In genomic region chr3:107656151-107656550, GRCm38 (mm10) we compare ENCODE assay signal across 38 mouse cellular contexts. TPM values are rescaled to one million over a fixed set of nuclear protein-coding genes. Genes with fewer than 3 reads are reported as not detected.
DNase-seq lines count a peak whose midpoint lies in the region; ATAC-seq and TF ChIP-seq lines count a peak whose summit lies in the region.
"Had no signal": no experiment of that assay in that cellular context is flagged by ENCODE, and none has a peak within 500 bp of the region (broad histone marks: within the 10 kb centered on the region; RNA-seq: fewer than 3 reads in every experiment).

No protein-coding gene starts in this region.

- TF ChIP-seq CTCF in forebrain, postnatal 0 days (IDR thresholded peaks at IDR 0.05; ENCODE audit: low read depth) = no peak
- TF ChIP-seq CTCF in kidney, postnatal 0 days (IDR thresholded peaks at IDR 0.05; ENCODE audit: low read depth) = no peak

- no peak overlapping the region for H3K9ac ChIP-seq in forebrain, postnatal 0 days
- no peak overlapping the region for H3K9ac ChIP-seq in forebrain, embryonic 12.5 days
- no peak overlapping the region for H3K9ac ChIP-seq in kidney, postnatal 0 days (ENCODE audit: low read depth, low read length)
- no peak overlapping the region for H3K9ac ChIP-seq in kidney, embryonic 15.5 days
- H3K9ac ChIP-seq: hindbrain, embryonic 12.5 days; limb, embryonic 13.5 days; lung, embryonic 15.5 days; neural tube, embryonic 12.5 days had no signal

- H3K27me3 ChIP-seq in forebrain, postnatal 0 days (ENCODE audit: insufficient read depth, low read length) = no peaks in the 10 kb centered on the region
- H3K27me3 ChIP-seq in forebrain, embryonic 12.5 days = no peaks in the 10 kb centered on the region
- H3K27me3 ChIP-seq in kidney, postnatal 0 days (ENCODE audit: insufficient read depth, low read length) = no peaks in the 10 kb centered on the region
- H3K27me3 ChIP-seq in kidney, embryonic 15.5 days = no peaks in the 10 kb centered on the region
- H3K27me3 ChIP-seq: hindbrain, embryonic 12.5 days; limb, embryonic 13.5 days; lung, embryonic 15.5 days; neural tube, embryonic 12.5 days; Patski had no signal

- H3K4me1 ChIP-seq in forebrain, postnatal 0 days (ENCODE audit: insufficient read depth) = no peaks in the 10 kb centered on the region
- H3K4me1 ChIP-seq in forebrain, embryonic 12.5 days = no peaks in the 10 kb centered on the region
- no peaks in the 10 kb centered on the region for H3K4me1 ChIP-seq in kidney, postnatal 0 days (replicated peaks; ENCODE audit: insufficient read depth, low read length)
- H3K4me1 ChIP-seq in kidney, embryonic 15.5 days = no peaks in the 10 kb centered on the region
- no peaks in the 10 kb centered on the region for H3K4me1 ChIP-seq in brown adipose tissue, adult 24 weeks (ENCODE audit: control insufficient read depth, insufficient read depth, insufficient read length, low read length)
- H3K4me1 ChIP-seq: hindbrain, embryonic 12.5 days; limb, embryonic 13.5 days; lung, embryonic 15.5 days; neural tube, embryonic 12.5 days had no signal

- no peaks in the 10 kb centered on the region for H3K9me3 ChIP-seq in forebrain, postnatal 0 days (ENCODE audit: low read length)
- no peaks in the 10 kb centered on the region for H3K9me3 ChIP-seq in forebrain, embryonic 12.5 days
- H3K9me3 ChIP-seq in kidney, postnatal 0 days (replicated peaks; ENCODE audit: low read length) = no peaks in the 10 kb centered on the region
- H3K9me3 ChIP-seq in kidney, embryonic 15.5 days (replicated peaks) = no peaks in the 10 kb centered on the region
- H3K9me3 ChIP-seq: hindbrain, embryonic 12.5 days; limb, embryonic 13.5 days; lung, embryonic 15.5 days; neural tube, embryonic 12.5 days had no signal

- 0 out of 2 replicates have a peak, but pooled peaks have one; percentile 15 for ATAC-seq in forebrain, postnatal 0 days
- ATAC-seq in forebrain, embryonic 12.5 days (ENCODE audit: low FRiP score) = no peak
- ATAC-seq in kidney, postnatal 0 days (replicated peaks; ENCODE audit: low FRiP score, low read depth) = no peak
- no peak for ATAC-seq in kidney, embryonic 15.5 days (replicated peaks; ENCODE audit: low FRiP score)
- ATAC-seq: forebrain, embryonic 14.5 days; midbrain, embryonic 16.5 days; Patski had no signal

- H3K27ac ChIP-seq in forebrain, postnatal 0 days (ENCODE audit: low read depth, low read length) = no peak overlapping the region
- H3K27ac ChIP-seq in forebrain, embryonic 12.5 days = no peak overlapping the region
- no peak overlapping the region for H3K27ac ChIP-seq in kidney, postnatal 0 days
- no peak overlapping the region for H3K27ac ChIP-seq in kidney, embryonic 15.5 days
- H3K27ac ChIP-seq in brown adipose tissue, adult 24 weeks (replicated peaks; ENCODE audit: low read depth, low read length) = peak overlapping the region; percentile 78
- H3K27ac ChIP-seq: hindbrain, embryonic 12.5 days; limb, embryonic 13.5 days; lung, embryonic 15.5 days; neural tube, embryonic 12.5 days had no signal

- H3K4me3 ChIP-seq in forebrain, postnatal 0 days (ENCODE audit: low read depth, low read length) = no peak overlapping the region
- H3K4me3 ChIP-seq in forebrain, embryonic 12.5 days (replicated peaks) = no peak overlapping the region
- H3K4me3 ChIP-seq in kidney, postnatal 0 days (replicated peaks; ENCODE audit: low read depth, low read length) = no peak overlapping the region
- no peak overlapping the region for H3K4me3 ChIP-seq in kidney, embryonic 15.5 days (replicated peaks)
- no peak overlapping the region for H3K4me3 ChIP-seq in brown adipose tissue, adult 24 weeks (ENCODE audit: insufficient read depth, low read depth, low read length)
- H3K4me3 ChIP-seq: hindbrain, embryonic 12.5 days; limb, embryonic 13.5 days; lung, embryonic 15.5 days; neural tube, embryonic 12.5 days had no signal

- 92% methylated on average over 2 of the region's 2 CpGs for WGBS in forebrain, postnatal 0 days
- 94% methylated on average over 2 of the region's 2 CpGs for WGBS in forebrain, embryonic 12.5 days
- 95% methylated on average over 2 of the region's 2 CpGs for WGBS in kidney, postnatal 0 days
- 92% methylated on average over 2 of the region's 2 CpGs for WGBS in kidney, embryonic 15.5 days

- H3K4me2 ChIP-seq in forebrain, postnatal 0 days (ENCODE audit: low read depth) = no peak overlapping the region
- no peak overlapping the region for H3K4me2 ChIP-seq in forebrain, embryonic 12.5 days
- no peak overlapping the region for H3K4me2 ChIP-seq in kidney, postnatal 0 days (ENCODE audit: low read length)
- no peak overlapping the region for H3K4me2 ChIP-seq in kidney, embryonic 15.5 days
- H3K4me2 ChIP-seq: hindbrain, embryonic 12.5 days; limb, embryonic 13.5 days; liver, embryonic 11.5 days; lung, embryonic 15.5 days; midbrain, embryonic 11.5 days; neural tube, embryonic 12.5 days had no signal

- peaks cover 4% of the 10 kb centered on the region for H3K36me3 ChIP-seq in forebrain, postnatal 0 days (ENCODE audit: insufficient read depth)
- peaks cover 23% of the 10 kb centered on the region for H3K36me3 ChIP-seq in forebrain, embryonic 12.5 days (replicated peaks)
- 0 out of 2 replicates have a peak, but pooled peaks cover 3% of the 10 kb centered on the region for H3K36me3 ChIP-seq in kidney, postnatal 0 days (ENCODE audit: insufficient read depth, low read length)
- peaks cover 30% of the 10 kb centered on the region for H3K36me3 ChIP-seq in kidney, embryonic 15.5 days

- no peak for DNase-seq in forebrain, postnatal 0 days
- peak; percentile 8 for DNase-seq in kidney, postnatal 0 days (ENCODE audit: low spot score)
- no peak for DNase-seq in cerebellum, adult 18-20 months
- DNase-seq in right cerebral cortex, adult 2 months (ENCODE audit: low spot score in 2 of 2) = no peak
- DNase-seq: adrenal gland, postnatal 14 days; cerebellum, adult 2 months; cerebellum, postnatal 14 days; gastrocnemius, postnatal 10 days; heart, postnatal 36 days; right cerebral cortex, adult 18-20 months; thymus, postnatal 4 days had no signal

RNA-seq across cellular contexts. Expression of gene Strip1, which starts 24.7 kb away (rescaled TPM):
- 115 and 135 TPM in 2 replicates for total RNA-seq in forebrain, postnatal 0 days (2014; rRNA removed)
- 92.6 and 108 TPM in 2 replicates for polyA plus RNA-seq in forebrain, postnatal 0 days (2015; fragmentation: Nextera tagmentation; extraction: Ambion mirVana)
- 115 and 120 TPM in 2 replicates for polyA plus RNA-seq in forebrain, embryonic 12.5 days (2016; fragmentation: Nextera tagmentation; extraction: Ambion mirVana)
- 34.4 and 34.9 TPM in 2 replicates for polyA plus RNA-seq in kidney, postnatal 0 days (2015; fragmentation: Nextera tagmentation; extraction: Ambion mirVana)
- 45.0 and 46.4 TPM in 2 replicates for polyA plus RNA-seq in kidney, embryonic 15.5 days (2015; fragmentation: Nextera tagmentation; extraction: Ambion mirVana)
- 21.9 and 27.7 TPM in 2 replicates for polyA plus RNA-seq in brown adipose tissue, adult 24 weeks (2012; ENCODE audit: insufficient read depth, insufficient read length, missing spikeins)

RNA-seq across cellular contexts. Expression of gene Gm10961, which starts 25.0 kb away (rescaled TPM):
- not detected in 2 replicates for total RNA-seq in forebrain, postnatal 0 days (2014; rRNA removed)
- not detected in 2 replicates for polyA plus RNA-seq in forebrain, postnatal 0 days (2015; fragmentation: Nextera tagmentation; extraction: Ambion mirVana)
- polyA plus RNA-seq in forebrain, embryonic 12.5 days (2016; fragmentation: Nextera tagmentation; extraction: Ambion mirVana) = not detected in 2 replicates
- not detected in 2 replicates for polyA plus RNA-seq in kidney, postnatal 0 days (2015; fragmentation: Nextera tagmentation; extraction: Ambion mirVana)
- not detected in 2 replicates for polyA plus RNA-seq in kidney, embryonic 15.5 days (2015; fragmentation: Nextera tagmentation; extraction: Ambion mirVana)
- not detected in 2 replicates for polyA plus RNA-seq in brown adipose tissue, adult 24 weeks (2012; ENCODE audit: insufficient read depth, insufficient read length, missing spikeins)
- total RNA-seq: adrenal gland, postnatal 14 days; ES-E14; gastrocnemius, postnatal 10 days; heart, adult 8-10 months; heart, postnatal 36 days; layer of hippocampus, adult 18-20 months; layer of hippocampus, postnatal 10 days; left cerebral cortex, adult 8-10 months; left cerebral cortex, postnatal 36 days; megakaryocyte progenitor cell, adult 5-6 weeks had no signal
- polyA plus RNA-seq: cerebellum, adult 2 months; cortical plate, adult 2 months; embryonic facial prominence, embryonic 14.5 days; forebrain, embryonic 14.5 days; gonadal fat pad, adult 2 months; heart, embryonic 14.5 days; hindbrain, embryonic 12.5 days; kidney, adult 2 months; limb, embryonic 13.5 days; liver, embryonic 11.5 days; liver, embryonic 16.5 days; lung, embryonic 15.5 days; midbrain, embryonic 11.5 days; midbrain, embryonic 16.5 days; neural tube, embryonic 12.5 days; Patski; testis, adult 2 months; thymus, postnatal 0 days had no signal

RNA-seq across cellular contexts. Expression of gene Ahcyl1, which starts 40.2 kb away (rescaled TPM):
- 54.2 and 54.6 TPM in 2 replicates for total RNA-seq in forebrain, postnatal 0 days (2014; rRNA removed)
- 79.2 and 100 TPM in 2 replicates for polyA plus RNA-seq in forebrain, postnatal 0 days (2015; fragmentation: Nextera tagmentation; extraction: Ambion mirVana)
- 124 and 130 TPM in 2 replicates for polyA plus RNA-seq in forebrain, embryonic 12.5 days (2016; fragmentation: Nextera tagmentation; extraction: Ambion mirVana)
- polyA plus RNA-seq in kidney, postnatal 0 days (2015; fragmentation: Nextera tagmentation; extraction: Ambion mirVana) = 79.2 and 81.5 TPM in 2 replicates
- 92.7 and 94.5 TPM in 2 replicates for polyA plus RNA-seq in kidney, embryonic 15.5 days (2015; fragmentation: Nextera tagmentation; extraction: Ambion mirVana)
- polyA plus RNA-seq in brown adipose tissue, adult 24 weeks (2012; ENCODE audit: insufficient read depth, insufficient read length, missing spikeins) = 510 and 528 TPM in 2 replicates
